Mouse (Mus musculus): ENCODE measurements around the gene Dnm3.

Dnm3 gene

GRCm38 (mm10) chr1:162323142-162323541 lies 154.7 kb downstream of the Dnm3 start:
- DNase-seq: no peak

- DNase-seq: no peak
These were observed 164.2 kb downstream of the Dnm3 start for GRCm38 (mm10) chr1:162313451-162314276.

- no peak for DNase-seq
These were observed 165.2 kb downstream of the Dnm3 start for GRCm38 (mm10) chr1:162312621-162313020.

- no peak for DNase-seq
These were observed 165.7 kb downstream of the Dnm3 start for GRCm38 (mm10) chr1:162312152-162312551.

- no peak for DNase-seq
These were observed 172.6 kb downstream of the Dnm3 start for GRCm38 (mm10) chr1:162305247-162305646.

GRCm38 (mm10) chr1:162302480-162302879 lies 175.4 kb downstream of the Dnm3 start:
- DNase-seq: no peak

- DNase-seq: no peak
These were observed 178.1 kb downstream of the Dnm3 start for GRCm38 (mm10) chr1:162299558-162300319.

GRCm38 (mm10) chr1:162298527-162298926 lies 179.3 kb downstream of the Dnm3 start:
- no peak for DNase-seq

GRCm38 (mm10) chr1:162295443-162295842 lies 182.4 kb downstream of the Dnm3 start:
- DNase-seq: no peak

GRCm38 (mm10) chr1:162294572-162294910 lies 183.3 kb downstream of the Dnm3 start:
- DNase-seq: no peak

- DNase-seq: no peak
These were observed 183.9 kb downstream of the Dnm3 start for GRCm38 (mm10) chr1:162293732-162294571.

- DNase-seq: no peak
These were observed 190.9 kb downstream of the Dnm3 start for GRCm38 (mm10) chr1:162286910-162287309.

GRCm38 (mm10) chr1:162281981-162282381 lies 195.9 kb downstream of the Dnm3 start:
- no peak for DNase-seq

- DNase-seq: no peak
These were observed 197.8 kb downstream of the Dnm3 start for GRCm38 (mm10) chr1:162280052-162280451.

GRCm38 (mm10) chr1:162276011-162276410 lies 201.8 kb downstream of the Dnm3 start:
- DNase-seq: no peak

GRCm38 (mm10) chr1:162274674-162275248 lies 203.1 kb downstream of the Dnm3 start:
- no peak for DNase-seq

GRCm38 (mm10) chr1:162256912-162257607 lies 220.8 kb downstream of the Dnm3 start:
- no peak for DNase-seq

GRCm38 (mm10) chr1:162254944-162255343 lies 222.9 kb downstream of the Dnm3 start:
- DNase-seq: no peak

- DNase-seq: no peak
These were observed 223.7 kb downstream of the Dnm3 start for GRCm38 (mm10) chr1:162253971-162254641.

GRCm38 (mm10) chr1:162252869-162253268 lies 225.0 kb downstream of the Dnm3 start:
- DNase-seq: no peak

- DNase-seq: no peak
These were observed 230.6 kb downstream of the Dnm3 start for GRCm38 (mm10) chr1:162247216-162247615.

GRCm38 (mm10) chr1:162243651-162243990 lies 234.2 kb downstream of the Dnm3 start:
- no peak for DNase-seq
